Mouse (Mus musculus): Measurements from ENCODE around the gene Appl1. TPM values are rescaled to one million over a fixed set of nuclear protein-coding genes. Genes with fewer than 3 reads are reported as not detected.

The Appl1 gene
- 10 to 100 TPM; 19.3 to 19.5 TPM for total RNA-seq (2021)
- long read RNA-seq, experiment 1, full-length matches to known transcripts = 14 of 22 reads
- long read RNA-seq, experiment 1, partial matches to known transcripts = 3 of 22 reads
- long read RNA-seq, experiment 1, other reads (novel, unspliced or antisense) = 5 of 22 reads
- long read RNA-seq, experiment 2, full-length matches to known transcripts = 19 of 31 reads
- long read RNA-seq, experiment 2, partial matches to known transcripts = 3 of 31 reads
- long read RNA-seq, experiment 2, other reads (novel, unspliced or antisense) = 9 of 31 reads

- intact Hi-C loops (cut with DNase I; ENCODE audit: low total_unique reads) = no loop called here
- no peak for DNase-seq
These were observed at the start of gene Appl1 for GRCm38 (mm10) chr14:26971106-26971789. TSS of gene Appl1 (minus strand) at chr14:26971232.

- DNase-seq = no peak
- intact Hi-C loops (cut with DNase I; ENCODE audit: low total_unique reads) = loop anchor here (5.0 kb wide), 1 partner anchor 38 kb away; no protein-coding TSS in a partner anchor
These were observed 48.8 kb upstream of the Appl1 start for GRCm38 (mm10) chr14:27019850-27020249.

GRCm38 (mm10) chr14:27017936-27018335 lies 46.9 kb upstream of the Appl1 start:
- intact Hi-C loops (cut with DNase I; ENCODE audit: low total_unique reads) = no loop called here
- DNase-seq = no peak

GRCm38 (mm10) chr14:27013658-27014057 lies 42.6 kb upstream of the Appl1 start:
- DNase-seq = no peak
- intact Hi-C loops (cut with DNase I; ENCODE audit: low total_unique reads) = no loop called here

- DNase-seq = no peak
- intact Hi-C loops (cut with DNase I; ENCODE audit: low total_unique reads) = no loop called here
These were observed 40.5 kb upstream of the Appl1 start for GRCm38 (mm10) chr14:27011561-27011960.

GRCm38 (mm10) chr14:27005937-27006336 lies 34.9 kb upstream of the Appl1 start:
- intact Hi-C loops (cut with DNase I; ENCODE audit: low total_unique reads) = no loop called here

GRCm38 (mm10) chr14:27004906-27005305 lies 33.9 kb upstream of the Appl1 start:
- intact Hi-C loops (cut with DNase I; ENCODE audit: low total_unique reads) = no loop called here
- DNase-seq = no peak

More at GRCm38 (mm10) chr14:27005937-27006336, 34.9 kb upstream of the Appl1 start:
- DNase-seq = no peak

- DNase-seq = no peak
- intact Hi-C loops (cut with DNase I; ENCODE audit: low total_unique reads) = no loop called here
These were observed 29.4 kb upstream of the Appl1 start for GRCm38 (mm10) chr14:27000386-27000785.

- intact Hi-C loops (cut with DNase I; ENCODE audit: low total_unique reads) = no loop called here
These were observed 25.2 kb upstream of the Appl1 start for GRCm38 (mm10) chr14:26996257-26996656.

GRCm38 (mm10) chr14:26994211-26994741 lies 23.2 kb upstream of the Appl1 start, which contains the start of gene Hesx1:
TSS of gene Hesx1 (plus strand) at chr14:26994416.
- intact Hi-C loops (cut with DNase I; ENCODE audit: low total_unique reads) = no loop called here
- DNase-seq = peak; percentile 45

More at GRCm38 (mm10) chr14:26996257-26996656, 25.2 kb upstream of the Appl1 start:
- DNase-seq = no peak

GRCm38 (mm10) chr14:26993427-26993826 lies 22.4 kb upstream of the Appl1 start:
- intact Hi-C loops (cut with DNase I; ENCODE audit: low total_unique reads) = no loop called here
- no peak for DNase-seq

GRCm38 (mm10) chr14:26991622-26992021 lies 20.6 kb upstream of the Appl1 start:
- no peak for DNase-seq
- intact Hi-C loops (cut with DNase I; ENCODE audit: low total_unique reads) = no loop called here

- intact Hi-C loops (cut with DNase I; ENCODE audit: low total_unique reads) = no loop called here
These were observed 17.7 kb upstream of the Appl1 start for GRCm38 (mm10) chr14:26988694-26989093.

GRCm38 (mm10) chr14:26982150-26982530 lies 11.1 kb upstream of the Appl1 start:
- intact Hi-C loops (cut with DNase I; ENCODE audit: low total_unique reads) = loop anchor here (5.0 kb wide), 1 partner anchor 40 kb away; no protein-coding TSS in a partner anchor
- no peak for DNase-seq

More at GRCm38 (mm10) chr14:26988694-26989093, 17.7 kb upstream of the Appl1 start:
- DNase-seq = no peak

GRCm38 (mm10) chr14:26981494-26982149 lies 10.6 kb upstream of the Appl1 start:
- no peak for DNase-seq
- intact Hi-C loops (cut with DNase I; ENCODE audit: low total_unique reads) = loop anchor here (5.0 kb wide), 1 partner anchor 41 kb away; no protein-coding TSS in a partner anchor

- intact Hi-C loops (cut with DNase I; ENCODE audit: low total_unique reads) = loop anchor here (5.0 kb wide), 1 partner anchor 41 kb away; no protein-coding TSS in a partner anchor
- DNase-seq = no peak
These were observed 10.0 kb upstream of the Appl1 start for GRCm38 (mm10) chr14:26981021-26981420.

GRCm38 (mm10) chr14:26979808-26980207 lies 8.8 kb upstream of the Appl1 start:
- intact Hi-C loops (cut with DNase I; ENCODE audit: low total_unique reads) = loop anchor here (5.0 kb wide), 1 partner anchor 42 kb away; no protein-coding TSS in a partner anchor
- DNase-seq = no peak

GRCm38 (mm10) chr14:26977500-26977899 lies 6.5 kb upstream of the Appl1 start:
- DNase-seq = no peak
- intact Hi-C loops (cut with DNase I; ENCODE audit: low total_unique reads) = no loop called here

- no peak for DNase-seq
- intact Hi-C loops (cut with DNase I; ENCODE audit: low total_unique reads) = no loop called here
These were observed 5.2 kb upstream of the Appl1 start for GRCm38 (mm10) chr14:26976212-26976611.

GRCm38 (mm10) chr14:26975490-26975889 lies 4.5 kb upstream of the Appl1 start:
- intact Hi-C loops (cut with DNase I; ENCODE audit: low total_unique reads) = no loop called here
- DNase-seq = no peak
